Mouse (Mus musculus): ENCODE data around the gene B4galt4. TPM values are rescaled to one million over a fixed set of nuclear protein-coding genes. Genes with fewer than 3 reads are reported as not detected.

B4galt4 gene
- polyA plus RNA-seq, 1 experiment from 2014 or later = 25.6 TPM

Other genes with a start within 250 kb of the B4galt4 start
- gene Timmdc1, start 219.6 kb upstream of the B4galt4 start, polyA plus RNA-seq (2016; fragmentation: Nextera tagmentation; extraction: Ambion mirVana) = 30.5 and 37.0 TPM in 2 replicates
- 72.7 and 78.4 TPM in 2 replicates for gene Poglut1, start 192.0 kb upstream of the B4galt4 start, polyA plus RNA-seq (2016; fragmentation: Nextera tagmentation; extraction: Ambion mirVana)
- 57.4 and 70.5 TPM in 2 replicates for gene Tmem39a, start 183.6 kb upstream of the B4galt4 start, polyA plus RNA-seq (2016; fragmentation: Nextera tagmentation; extraction: Ambion mirVana)
- gene Arhgap31, start 29.0 kb upstream of the B4galt4 start, polyA plus RNA-seq (2016; fragmentation: Nextera tagmentation; extraction: Ambion mirVana) = 6.4 and 8.8 TPM in 2 replicates
- 1.1 and 1.9 TPM in 2 replicates for gene Upk1b, start 58.1 kb downstream of the B4galt4 start, polyA plus RNA-seq (2016; fragmentation: Nextera tagmentation; extraction: Ambion mirVana)
- gene 4930435E12Rik, start 86.5 kb downstream of the B4galt4 start, polyA plus RNA-seq (2016; fragmentation: Nextera tagmentation; extraction: Ambion mirVana) = not detected in 2 replicates
- 4.3 and 6.5 TPM in 2 replicates for gene Igsf11, start 150.4 kb downstream of the B4galt4 start, polyA plus RNA-seq (2016; fragmentation: Nextera tagmentation; extraction: Ambion mirVana)

Data from forebrain, embryonic 12.5 days (tissue).